Mouse (Mus musculus): ENCODE measurements around the gene Tbc1d1.

DNA sequence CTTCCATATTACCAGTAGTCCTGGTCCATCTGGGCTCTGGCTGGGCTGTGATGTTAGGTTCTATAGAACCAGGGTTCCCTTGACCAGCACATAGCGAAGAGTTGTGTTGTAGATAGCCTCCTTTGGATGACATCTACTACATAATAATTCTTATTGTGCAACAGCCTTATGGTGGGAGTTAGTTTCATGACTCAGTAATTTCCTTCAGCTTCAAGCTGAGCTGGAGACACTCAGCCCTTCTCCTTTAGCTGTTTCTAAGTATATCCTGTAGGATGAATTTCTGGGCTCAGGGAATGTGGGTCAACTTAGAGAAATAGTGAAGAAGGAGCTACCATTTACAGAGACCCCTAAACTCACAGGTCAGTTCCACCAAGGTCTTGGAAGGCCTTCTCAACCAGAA lies 2.8 kb upstream of the Tbc1d1 start:
- TF ChIP-seq CTCF (IDR thresholded peaks at IDR 0.05; ENCODE audit: low read depth, low read length) (no peak), POLR2A (IDR thresholded peaks at IDR 0.05; ENCODE audit: extremely low read depth, insufficient read depth, low read length) (no peak)

All from liver, adult 2 months (tissue).